Mouse (Mus musculus) small intestine, adult 2 months (tissue): ENCODE measurements around the gene Strn4. TPM values are rescaled to one million over a fixed set of nuclear protein-coding genes. Genes with fewer than 3 reads are reported as not detected.
A peak's percentile ranks its signal among the peaks of the same experiment; 100 is the strongest.

Experiments
- H3K27ac ChIP-seq: fragments of 200-500 bp; 2 replicates; pipeline ENCODE4 v1.5.1; 2012; ENCODE audit warnings: low read depth, low read length, control low read depth, inconsistent platforms; ENCODE audit not compliant: insufficient read depth
- H3K27me3 ChIP-seq: fragments of 200-500 bp; 2 replicates; pipeline ENCODE4 v1.6.1; 2012; ENCODE audit warnings: mild to moderate bottlenecking, moderate library complexity, low read length, inconsistent platforms; ENCODE audit not compliant: control insufficient read depth, insufficient read depth
- H3K36me3 ChIP-seq: fragments of 200-500 bp; 2 replicates; pipeline ENCODE4 v1.6.1; 2012; ENCODE audit warnings: mild to moderate bottlenecking, low read length, control low read depth, inconsistent platforms; ENCODE audit not compliant: control insufficient read depth, insufficient read depth
- H3K4me1 ChIP-seq: fragments of 200-500 bp; 2 replicates; pipeline ENCODE4 v1.6.1; 2012; ENCODE audit warnings: low read length, inconsistent platforms, mixed read lengths; ENCODE audit not compliant: control insufficient read depth, insufficient read depth, insufficient read length
- H3K4me3 ChIP-seq: fragments of 200-500 bp; 2 replicates; pipeline ENCODE4 v1.5.1; 2012; ENCODE audit warnings: low read depth, mild to moderate bottlenecking, control low read depth, inconsistent platforms, low read length, moderate library complexity
- CTCF ChIP-seq: fragments of 200-500 bp; IDR thresholded peaks from 2 replicates; pipeline ENCODE4 v1.5.1; 2012; ENCODE audit warnings: low read depth, mild to moderate bottlenecking, control low read depth, inconsistent platforms, low read length, moderate library complexity, mixed read lengths; ENCODE audit not compliant: insufficient replicate concordance, insufficient read length; ENCODE audit errors: extremely low read depth
- POLR2A ChIP-seq: fragments of 200-500 bp; IDR thresholded peaks from 2 replicates; pipeline ENCODE4 v1.6.1; 2012; ENCODE audit warnings: low read depth, mild to moderate bottlenecking, control low read depth, inconsistent platforms, low read length, moderate library complexity
- WGBS: fragments of 180-500 bp; shearing (Covaris S2); methylation state at CpG from one replicate; pipeline ENCODE4 v1.1.7; 2018; 5-methylcytosine and 5-hydroxymethylcytosine counted together
- polyA plus RNA-seq: library from polyadenylated mRNA; depleted of rRNA; stranded (reverse); fragments of >200 nt; gene quantifications from 2 replicates; pipeline ENCODE4 v1.2.3, GENCODE M21; 2012

Gene Strn4
- polyA plus RNA-seq, 1 experiment: 119 TPM

DNA sequence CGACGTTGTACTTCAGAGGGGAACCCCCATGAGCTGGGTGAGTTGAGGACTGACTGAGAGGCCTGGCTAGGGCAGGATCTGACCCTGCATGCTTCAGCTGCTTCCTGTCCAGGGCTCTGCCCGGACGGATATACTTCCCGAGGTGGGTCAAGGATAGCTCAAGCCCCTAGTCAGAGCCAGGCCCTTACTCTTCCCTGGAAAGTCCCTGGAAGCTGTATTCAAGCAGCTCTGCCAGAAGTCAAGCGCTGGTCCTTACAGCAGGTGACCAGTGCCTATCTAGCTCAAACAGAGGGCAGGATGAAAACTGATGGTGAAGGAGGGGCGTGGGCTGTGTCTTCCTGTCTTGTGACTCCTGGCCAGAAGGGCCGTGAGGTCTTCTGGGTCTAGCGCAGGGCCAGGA is 14.8 kb downstream of the Strn4 start:
- Histone ChIP-seq H3K4me3 (no peak overlapping the region), H3K36me3 (peaks cover 73% of the 10 kb centered on the region)
- 86% methylated on average over 9 of the region's 9 CpGs for WGBS

DNA sequence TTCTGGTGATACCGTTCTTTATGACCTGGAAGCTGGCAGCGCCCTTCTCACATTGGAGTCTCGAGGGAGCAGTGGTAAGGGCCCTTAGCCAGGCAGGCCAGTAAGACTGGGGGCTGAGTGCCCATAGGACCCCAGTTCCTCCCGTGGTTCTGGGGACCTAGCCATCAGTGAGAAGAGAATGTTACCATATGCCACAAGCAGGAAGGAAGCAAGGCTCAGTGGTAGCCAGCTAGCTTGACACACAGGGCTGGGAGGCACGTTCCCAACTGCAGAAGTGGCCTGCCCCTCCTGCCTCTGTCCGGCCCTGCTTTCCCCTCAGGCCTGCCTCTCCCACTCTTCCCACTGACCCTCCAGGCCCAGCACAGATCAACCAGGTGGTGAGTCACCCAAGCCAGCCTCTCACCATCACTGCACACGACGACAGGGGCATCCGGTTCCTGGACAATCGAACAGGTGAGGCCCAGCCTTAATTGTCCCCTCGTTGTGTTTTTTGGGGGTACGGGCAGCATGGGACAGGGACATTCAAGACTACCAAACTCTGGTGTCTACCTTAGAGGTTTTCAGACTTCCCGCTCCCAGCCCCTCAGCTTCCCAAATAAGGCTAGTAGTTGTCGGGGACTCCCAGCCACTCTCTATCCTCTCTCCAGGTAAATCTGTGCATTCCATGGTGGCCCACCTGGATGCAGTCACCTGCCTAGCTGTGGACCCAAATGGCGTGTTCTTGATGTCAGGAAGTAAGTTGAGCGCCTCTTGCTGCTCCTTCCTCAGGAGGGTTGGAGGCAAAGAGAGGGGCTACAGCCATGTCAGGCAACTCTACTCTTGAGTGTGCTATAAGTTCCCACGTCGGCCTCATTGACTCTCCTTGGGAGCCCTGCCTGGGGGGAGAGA is 22.5 kb downstream of the Strn4 start:
- 87% methylated on average over 18 of the region's 18 CpGs for WGBS
- H3K36me3 ChIP-seq: peaks cover 41% of the 10 kb centered on the region
- H3K4me3 ChIP-seq: no peak overlapping the region
- H3K27me3 ChIP-seq: no peaks in the 10 kb centered on the region
- TF ChIP-seq POLR2A (no peak), CTCF (no peak)
- H3K4me1 ChIP-seq: peaks cover 11% of the 10 kb centered on the region
- H3K27ac ChIP-seq: no peak overlapping the region

More for the DNA sequence above, 14.8 kb downstream of the Strn4 start:
- H3K27me3 ChIP-seq: no peaks in the 10 kb centered on the region
- no peak overlapping the region for H3K27ac ChIP-seq
- TF ChIP-seq POLR2A: no peak
- no peak for TF ChIP-seq CTCF
- H3K4me1 ChIP-seq: 0 out of 2 replicates have a peak, but pooled peaks cover 2% of the 10 kb centered on the region

DNA sequence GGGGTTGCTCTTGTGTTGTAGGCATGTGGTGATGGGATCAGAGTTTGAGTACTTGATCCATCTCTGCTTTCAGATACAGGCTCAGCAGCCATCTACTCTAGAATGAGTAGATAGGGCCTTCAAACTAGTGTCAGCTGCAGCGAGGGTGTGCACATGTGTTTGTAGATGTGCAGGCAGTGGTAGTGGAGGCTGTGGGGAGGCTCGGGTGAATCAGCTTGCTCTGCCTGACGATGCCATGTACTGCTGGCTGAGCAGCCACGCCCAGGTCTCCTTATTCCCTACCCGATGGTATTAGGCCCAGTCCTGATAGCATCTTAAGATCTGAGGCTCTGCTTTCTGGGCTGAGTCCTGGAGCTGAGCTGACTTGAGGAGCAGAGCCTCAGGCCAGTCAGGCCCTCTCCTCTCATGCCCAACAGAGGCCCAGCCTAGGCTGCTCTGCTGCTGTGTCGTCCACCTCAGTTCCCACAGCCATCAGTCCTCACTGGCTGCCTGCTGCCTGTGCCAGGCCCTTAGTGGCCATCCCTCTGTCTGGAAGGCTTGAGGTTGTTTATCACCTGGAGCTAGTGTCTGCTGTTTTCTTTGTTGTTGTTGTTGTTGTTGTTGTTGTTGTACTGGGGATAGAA is 23.2 kb downstream of the Strn4 start:
- WGBS: 60% methylated on average over 6 of the region's 6 CpGs
- Histone ChIP-seq H3K4me3 (no peak overlapping the region), H3K4me1 (peaks cover 13% of the 10 kb centered on the region), H3K27me3 (no peaks in the 10 kb centered on the region), H3K36me3 (peaks cover 37% of the 10 kb centered on the region), H3K27ac (no peak overlapping the region)
- no peak for TF ChIP-seq CTCF
- no peak for TF ChIP-seq POLR2A

DNA sequence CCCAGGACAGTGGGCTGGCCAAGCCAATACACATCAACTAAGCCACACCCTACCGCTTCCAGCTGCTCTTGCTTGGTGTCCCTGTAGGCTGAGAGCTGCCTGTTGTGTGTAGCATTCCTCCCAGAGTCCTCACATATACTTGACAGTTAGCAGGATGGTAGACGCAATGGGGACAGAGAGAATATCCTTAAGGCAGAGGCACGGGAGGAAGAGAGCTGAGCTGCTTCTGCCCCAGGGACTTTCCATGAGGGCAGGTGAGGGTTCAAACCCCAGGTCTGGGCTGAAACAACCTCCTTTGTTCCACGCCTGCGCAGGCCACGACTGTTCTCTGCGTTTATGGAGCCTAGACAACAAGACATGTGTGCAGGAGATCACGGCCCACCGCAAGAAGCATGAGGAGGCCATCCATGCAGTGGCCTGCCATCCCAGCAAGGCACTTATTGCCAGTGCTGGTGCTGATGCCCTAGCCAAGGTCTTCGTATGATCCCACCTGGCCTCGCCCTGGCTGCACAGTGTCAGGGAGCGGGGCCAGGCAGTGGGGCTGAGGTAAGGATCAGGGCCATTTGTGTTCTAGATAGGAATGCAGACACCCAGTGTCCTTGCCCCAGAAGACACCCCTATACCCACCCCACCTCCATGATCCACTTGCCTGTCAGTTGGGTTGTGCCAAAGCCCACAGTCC is 23.9 kb downstream of the Strn4 start:
- Histone ChIP-seq H3K36me3 (peaks cover 32% of the 10 kb centered on the region), H3K27me3 (no peaks in the 10 kb centered on the region), H3K4me3 (no peak overlapping the region), H3K27ac (no peak overlapping the region), H3K4me1 (peaks cover 16% of the 10 kb centered on the region)
- no peak for TF ChIP-seq CTCF
- no peak for TF ChIP-seq POLR2A
- WGBS: 92% methylated on average over 12 of the region's 12 CpGs

DNA sequence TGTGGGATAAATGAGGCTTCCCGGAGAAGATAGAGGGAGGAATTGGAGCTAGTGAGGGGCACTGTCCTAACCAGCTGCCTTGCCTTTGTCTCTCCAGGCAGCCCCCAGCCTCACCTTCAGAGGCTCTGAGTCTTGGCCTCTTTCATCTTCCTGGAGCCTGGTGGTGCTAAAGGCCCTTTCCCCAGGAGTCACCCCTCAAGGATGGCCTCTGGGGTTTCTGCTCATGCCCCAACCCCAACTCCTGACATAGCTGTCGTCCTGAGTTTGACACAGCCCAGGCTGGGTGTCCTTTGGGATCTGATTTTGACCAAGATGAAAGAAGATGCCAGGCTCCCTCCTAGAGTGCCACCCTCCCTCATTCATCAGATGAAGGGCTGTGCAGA is 24.4 kb downstream of the Strn4 start:
- Histone ChIP-seq H3K27me3 (no peaks in the 10 kb centered on the region), H3K4me3 (no peak overlapping the region), H3K27ac (no peak overlapping the region), H3K36me3 (peaks cover 26% of the 10 kb centered on the region), H3K4me1 (peaks cover 16% of the 10 kb centered on the region)
- TF ChIP-seq CTCF (no peak), POLR2A (no peak)
- 86% methylated on average over 2 of the region's 2 CpGs for WGBS

DNA sequence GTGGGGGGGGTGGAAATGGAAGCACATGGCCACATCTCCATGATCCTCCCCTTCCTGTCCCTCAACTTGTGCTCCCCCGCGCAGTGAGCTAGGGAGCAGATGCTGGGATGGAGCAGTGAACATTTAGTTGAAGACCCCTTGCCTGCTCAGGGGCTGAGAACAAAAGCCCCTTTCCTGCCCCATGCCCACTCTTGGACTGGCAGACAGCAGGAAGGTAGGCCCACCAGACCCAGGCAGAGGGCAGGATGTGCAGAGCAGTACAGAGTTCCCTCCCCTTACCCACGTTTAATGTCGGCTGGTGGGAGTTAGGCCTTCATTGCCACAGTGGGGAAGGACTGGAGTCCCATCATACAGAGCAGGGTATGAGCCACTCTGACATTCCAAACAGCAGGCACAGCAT is 25.4 kb downstream of the Strn4 start:
- H3K36me3 ChIP-seq: peaks cover 23% of the 10 kb centered on the region
- no peak overlapping the region for H3K4me3 ChIP-seq
- TF ChIP-seq POLR2A (no peak), CTCF (no peak)
- WGBS: 77% methylated on average over 4 of the region's 4 CpGs
- H3K27ac ChIP-seq: peak overlapping the region; percentile 83
- peaks cover 20% of the 10 kb centered on the region for H3K4me1 ChIP-seq
- H3K27me3 ChIP-seq: no peaks in the 10 kb centered on the region
